Mouse (Mus musculus) megakaryocyte, embryonic 14.5 days (primary cell): ENCODE measurements at regions not wholly inside any gene's neighbourhood (a gene's known extent, or its start where the extent isn't known, plus 50 kb on each side); places are given as distances from the start of the nearest gene placed in this dataset.

ENCODE experiments used
- H3K27me3 ChIP-seq: replicated peaks from 2 replicates; pipeline ENCODE3; 2012; ENCODE audit warnings: inconsistent platforms
- H3K36me3 ChIP-seq: replicated peaks from 2 replicates; pipeline ENCODE3; 2012; ENCODE audit warnings: low read length, inconsistent platforms, mixed read lengths
- H3K4me1 ChIP-seq: 2 replicates; pipeline ENCODE4 v1.6.1; 2012; ENCODE audit warnings: inconsistent platforms
- H3K4me3 ChIP-seq: replicated peaks from 2 replicates; pipeline ENCODE3; 2012; ENCODE audit warnings: moderate library complexity, mild to moderate bottlenecking, inconsistent platforms
- H3K9me3 ChIP-seq: 2 replicates; pipeline ENCODE4 v1.6.1; 2012; ENCODE audit warnings: inconsistent platforms
- FLI1 ChIP-seq: IDR thresholded peaks from 2 replicates; pipeline ENCODE4 v1.6.1; 2012; ENCODE audit warnings: low read length, inconsistent platforms, mixed read lengths
- GATA1 ChIP-seq: IDR thresholded peaks from 3 replicates; pipeline ENCODE4 v1.6.1; 2012; ENCODE audit warnings: mixed read lengths, low read length, inconsistent platforms, borderline replicate concordance

DNA sequence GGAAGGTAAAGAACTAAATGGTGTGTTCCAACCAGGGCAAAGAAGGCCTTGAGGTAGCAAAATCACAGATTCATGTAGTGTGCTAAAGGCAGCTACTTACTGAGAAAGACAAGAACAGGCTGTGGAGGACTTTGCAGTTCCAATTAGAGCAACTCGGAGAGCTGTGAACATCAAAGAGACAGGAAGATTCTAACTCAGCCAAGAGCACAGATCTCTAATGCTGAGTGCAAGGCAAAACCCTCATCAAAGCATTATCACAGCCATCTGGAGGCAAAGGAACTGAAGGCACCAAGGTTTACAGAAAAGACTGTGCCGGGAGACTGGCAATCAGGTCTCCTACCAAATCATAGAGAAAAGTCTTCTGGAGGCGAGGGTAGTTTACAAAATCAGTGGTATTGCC is 111.1 kb downstream of the S1pr1 start:
- no peaks in the 10 kb centered on the region for H3K36me3 ChIP-seq

GRCm38 (mm10) chr3:115599281-115599680 is 115.6 kb downstream of the S1pr1 start:
- Histone ChIP-seq H3K27me3 (peaks cover 2% of the 10 kb centered on the region), H3K4me3 (no peak overlapping the region), H3K36me3 (no peaks in the 10 kb centered on the region), H3K4me1 (peaks cover 20% of the 10 kb centered on the region), H3K9me3 (no peaks in the 10 kb centered on the region)
- TF ChIP-seq FLI1 (no peak), GATA1 (no peak)

More for the DNA sequence above, 111.1 kb downstream of the S1pr1 start:
- Histone ChIP-seq H3K4me3 (no peak overlapping the region), H3K9me3 (no peaks in the 10 kb centered on the region), H3K4me1 (peaks cover 5% of the 10 kb centered on the region; the same call in 1 of the 2 replicates), H3K27me3 (peaks cover 2% of the 10 kb centered on the region)
- TF ChIP-seq FLI1 (no peak), GATA1 (no peak)

- Histone ChIP-seq H3K27me3 (no peaks in the 10 kb centered on the region), H3K4me1 (peaks cover 23% of the 10 kb centered on the region), H3K4me3 (no peak overlapping the region), H3K9me3 (no peaks in the 10 kb centered on the region), H3K36me3 (no peaks in the 10 kb centered on the region)
- TF ChIP-seq GATA1: no peak
These were observed 118.3 kb downstream of the S1pr1 start for GRCm38 (mm10) chr3:115596523-115596922.

DNA sequence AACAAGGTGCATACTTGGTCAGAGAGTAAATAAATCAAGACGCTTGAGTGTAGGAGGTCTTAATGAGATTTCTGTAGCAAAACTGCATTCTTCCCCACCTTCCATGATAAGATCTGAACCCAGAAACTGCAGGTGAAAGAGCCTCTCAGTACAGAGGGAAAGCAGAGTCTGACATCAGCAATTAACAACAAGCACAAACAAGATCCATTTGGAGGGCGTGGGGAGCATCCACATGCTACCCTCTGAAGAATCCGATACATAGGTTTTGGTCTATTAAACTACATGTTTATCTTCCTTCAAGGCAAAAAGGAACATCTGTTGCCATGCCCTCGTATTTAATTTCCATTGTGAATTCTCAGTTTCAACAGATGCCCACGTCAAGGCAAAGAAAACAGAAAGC is 124.2 kb downstream of the S1pr1 start:
- TF ChIP-seq FLI1 (no peak), GATA1 (no peak)

GRCm38 (mm10) chr3:115588585-115588984 is 126.3 kb downstream of the S1pr1 start:
- Histone ChIP-seq H3K36me3 (no peaks in the 10 kb centered on the region), H3K27me3 (no peaks in the 10 kb centered on the region), H3K9me3 (no peaks in the 10 kb centered on the region), H3K4me3 (no peak overlapping the region), H3K4me1 (peaks cover 9% of the 10 kb centered on the region)
- TF ChIP-seq GATA1 (no peak), FLI1 (no peak)

More for the DNA sequence above, 124.2 kb downstream of the S1pr1 start:
- no peak overlapping the region for H3K4me3 ChIP-seq
- no peaks in the 10 kb centered on the region for H3K36me3 ChIP-seq
- no peaks in the 10 kb centered on the region for H3K9me3 ChIP-seq
- no peaks in the 10 kb centered on the region for H3K27me3 ChIP-seq
- H3K4me1 ChIP-seq: peaks cover 12% of the 10 kb centered on the region

- no peaks in the 10 kb centered on the region for H3K9me3 ChIP-seq
- H3K27me3 ChIP-seq: no peaks in the 10 kb centered on the region
- H3K36me3 ChIP-seq: no peaks in the 10 kb centered on the region
- H3K4me1 ChIP-seq: peaks cover under 1% of the 10 kb centered on the region; the same call in 1 of the 2 replicates
- TF ChIP-seq FLI1 (no peak), GATA1 (no peak)
- no peak overlapping the region for H3K4me3 ChIP-seq
These were observed 134.5 kb downstream of the S1pr1 start for GRCm38 (mm10) chr3:115580131-115580932.

GRCm38 (mm10) chr3:115575371-115575770 is 139.5 kb downstream of the S1pr1 start:
- Histone ChIP-seq H3K36me3 (no peaks in the 10 kb centered on the region), H3K4me3 (no peak overlapping the region), H3K27me3 (no peaks in the 10 kb centered on the region), H3K4me1 (no peaks in the 10 kb centered on the region), H3K9me3 (no peaks in the 10 kb centered on the region)
- TF ChIP-seq FLI1 (no peak), GATA1 (no peak)

DNA sequence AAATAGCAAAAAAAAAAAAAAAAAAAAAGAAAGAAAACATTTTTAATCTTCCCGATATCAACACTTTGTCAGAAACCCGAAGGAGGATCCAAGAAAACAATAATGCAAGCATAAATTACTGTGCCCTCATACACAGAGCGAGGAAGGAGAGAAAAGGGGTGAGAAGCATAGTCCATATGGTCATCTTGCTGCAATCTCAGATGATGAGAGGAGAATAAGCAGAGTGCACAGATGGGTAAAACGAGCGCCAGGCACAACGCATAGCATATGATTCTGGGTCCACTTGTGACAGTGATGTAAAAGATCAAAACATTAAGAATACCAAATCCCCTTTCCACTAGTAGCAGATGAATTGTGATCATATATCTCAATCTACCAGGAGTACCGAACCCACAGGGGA is 152.1 kb downstream of the S1pr1 start:
- H3K9me3 ChIP-seq: no peaks in the 10 kb centered on the region
- H3K27me3 ChIP-seq: peaks cover 1% of the 10 kb centered on the region
- TF ChIP-seq GATA1: no peak
- no peak for TF ChIP-seq FLI1
- H3K4me1 ChIP-seq: no peaks in the 10 kb centered on the region
- no peak overlapping the region for H3K4me3 ChIP-seq
- no peaks in the 10 kb centered on the region for H3K36me3 ChIP-seq

DNA sequence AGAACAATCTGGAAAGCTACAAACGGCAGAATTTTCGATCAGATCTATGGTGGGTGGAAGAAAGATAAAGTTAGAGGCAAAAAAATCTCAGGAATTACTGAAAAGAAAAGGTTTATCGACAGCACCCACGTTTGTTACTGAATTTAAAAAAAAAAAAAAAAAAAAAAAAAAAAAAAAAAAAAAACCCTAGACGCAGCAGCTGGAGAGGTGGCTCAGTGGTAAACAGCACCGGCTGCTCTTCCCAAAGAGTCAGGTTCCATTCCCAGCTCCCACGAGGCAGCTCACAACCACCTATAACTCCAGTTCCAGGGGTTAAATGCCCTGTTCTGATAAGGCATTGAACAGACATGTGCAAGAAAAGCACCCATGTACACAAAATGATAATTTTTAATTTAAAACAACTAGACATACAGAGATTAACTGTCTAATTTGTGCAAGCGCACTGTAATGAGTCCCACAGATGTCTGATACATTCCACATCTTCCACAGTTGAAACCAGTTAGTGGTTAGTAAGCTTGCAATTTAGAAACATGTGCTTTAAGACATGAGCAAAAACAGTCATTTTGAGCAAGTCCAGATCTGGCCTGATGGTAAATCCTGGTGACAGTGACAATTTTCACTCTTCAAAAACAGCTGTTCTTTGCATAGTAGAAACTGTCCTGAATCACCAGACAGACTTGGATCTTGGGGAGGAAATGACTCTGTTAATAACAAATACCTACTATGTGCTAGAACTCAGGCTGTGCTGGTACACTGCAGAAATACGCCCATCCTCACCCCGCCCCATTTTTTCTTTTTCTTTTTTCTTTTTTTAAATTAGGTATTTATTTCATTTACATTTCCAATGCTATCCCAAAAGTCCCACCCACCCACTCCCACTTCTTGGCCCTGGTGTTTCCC is 159.8 kb downstream of the S1pr1 start:
- H3K4me1 ChIP-seq: no peaks in the 10 kb centered on the region
- no peaks in the 10 kb centered on the region for H3K9me3 ChIP-seq

More for the DNA sequence above, 159.8 kb downstream of the S1pr1 start:
- no peaks in the 10 kb centered on the region for H3K36me3 ChIP-seq
- H3K27me3 ChIP-seq: no peaks in the 10 kb centered on the region
- H3K4me3 ChIP-seq: no peak overlapping the region
- no peak for TF ChIP-seq FLI1
- TF ChIP-seq GATA1: no peak
